Mouse (Mus musculus): ENCODE results near the gene Arl14.

Arl14 gene

DNA sequence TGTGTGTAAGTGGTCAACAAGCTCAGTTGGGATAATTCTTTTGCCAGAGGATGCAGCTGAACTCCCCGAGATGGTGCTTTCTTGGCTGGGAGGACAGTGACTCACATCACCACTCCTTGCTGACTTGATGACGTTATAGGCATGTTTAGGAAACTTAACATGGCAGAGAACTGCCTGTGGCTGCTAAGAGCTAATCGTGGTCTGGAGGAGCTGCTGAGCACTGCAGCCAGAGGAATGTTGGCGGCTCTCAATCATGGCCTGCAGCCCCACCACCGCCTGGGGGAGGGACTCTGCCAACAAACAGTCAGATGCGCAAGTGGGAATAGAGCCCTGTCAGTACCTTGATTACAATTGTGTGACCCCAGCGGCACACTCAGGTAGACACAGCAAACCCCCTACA, 49.6 kb downstream of the Arl14 start:
- DNase-seq (ENCODE audit: low spot score in 2 of 2) = no peak
